Mouse (Mus musculus): ENCODE data around the gene St3gal3. TPM values are rescaled to one million over a fixed set of nuclear protein-coding genes. Genes with fewer than 3 reads are reported as not detected.

The St3gal3 gene
- total and polyA plus RNA-seq, 3 experiments, result 16.4 to 23.3 TPM; not detected in 1

DNA sequence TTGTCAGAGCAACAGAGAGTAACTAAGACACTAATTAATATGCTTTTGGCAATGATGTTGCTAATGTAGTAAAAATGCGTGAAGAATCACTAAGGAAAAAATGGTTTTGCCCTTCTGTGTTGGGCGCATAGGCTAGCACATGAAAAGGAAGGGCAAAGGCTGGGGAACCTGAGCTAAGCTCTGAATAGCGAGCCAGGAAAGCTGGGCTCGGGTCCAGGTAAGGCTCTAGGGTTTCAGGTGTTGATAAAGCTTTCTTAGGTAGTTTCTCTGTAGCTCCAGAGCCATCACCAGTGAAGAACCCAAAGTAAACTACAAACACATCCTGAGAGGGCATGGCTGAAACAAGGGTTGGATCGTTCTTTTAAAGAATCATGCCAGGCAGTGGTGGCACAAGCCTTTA lies 6.8 kb upstream of the St3gal3 start:
- no peak overlapping the region for H3K27ac ChIP-seq (ENCODE audit: control insufficient read depth, low read depth, low read length)
- no peaks in the 10 kb centered on the region for H3K79me2 ChIP-seq (ENCODE audit: control insufficient read depth, insufficient read depth, low read length, poor library complexity)
- no peaks in the 10 kb centered on the region for H3K9me3 ChIP-seq (replicated peaks; ENCODE audit: insufficient read depth, low read length)
- no peak overlapping the region for H3K9ac ChIP-seq (ENCODE audit: control insufficient read depth, low read depth, low read length, poor library complexity, severe bottlenecking)
- H3K4me3 ChIP-seq (ENCODE audit: control insufficient read depth in 1 of 2, insufficient read depth in 1 of 2, low read depth in 2 of 2, low read length in 2 of 2), result no peak overlapping the region
- no peak for DNase-seq (ENCODE audit: low read depth, low spot score)
- peaks cover 9 to 33% of the 10 kb centered on the region in 2 experiments for H3K4me1 ChIP-seq (ENCODE audit: control insufficient read depth in 1 of 2, insufficient read depth in 2 of 2, low read length in 2 of 2)
- H3K36me3 ChIP-seq (ENCODE audit: control insufficient read depth in 1 of 2, insufficient read depth in 2 of 2, low read length in 2 of 2), result peaks cover 17 to 24% of the 10 kb centered on the region in 2 experiments
- TF ChIP-seq CTCF (IDR thresholded peaks at IDR 0.05 in 2 of 3, conservative IDR thresholded peaks at IDR 0.05 in 1 of 3; ENCODE audit: control insufficient read depth in 1 of 3, insufficient read depth in 1 of 3, low read depth in 2 of 3, low read length in 3 of 3, poor library complexity in 1 of 3, severe bottlenecking in 1 of 3), result no peak
- H3K27me3 ChIP-seq (ENCODE audit: control insufficient read depth in 1 of 2, insufficient read depth in 2 of 2, low read length in 2 of 2), result no peaks in the 10 kb centered on the region

DNA sequence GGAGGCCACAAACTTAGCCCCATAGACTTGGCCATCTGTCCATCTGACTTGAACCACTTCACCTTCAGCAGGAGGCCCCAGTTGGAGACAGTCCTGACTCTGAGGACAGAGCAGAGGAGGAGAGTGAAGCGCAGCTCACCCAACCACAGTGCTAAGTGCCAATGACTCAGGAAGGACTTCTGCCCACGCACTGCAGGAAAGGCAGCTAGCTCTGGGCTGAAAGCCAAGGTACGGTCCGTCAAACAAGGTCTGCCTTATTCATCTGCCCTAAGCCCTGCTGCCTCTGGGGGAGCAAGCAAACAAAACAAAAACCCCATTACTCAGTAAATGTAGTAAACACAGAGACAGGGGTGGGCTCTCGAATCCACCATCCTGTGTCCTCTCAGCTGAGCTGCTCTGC lies 4.2 kb upstream of the St3gal3 start:
- TF ChIP-seq MAX (IDR thresholded peaks at IDR 0.05; ENCODE audit: low read length) (peak; percentile 17; the same call in 1 of the 2 replicates), TBP (IDR thresholded peaks at IDR 0.05; ENCODE audit: low read depth, low read length) (0 out of 2 replicates have a peak, but pooled peaks have one; percentile 48), ETS1 (IDR thresholded peaks at IDR 0.05; ENCODE audit: low read depth, low read length) (no peak), MXI1 (IDR thresholded peaks at IDR 0.05; ENCODE audit: low read depth, low read length) (no peak), EP300 (IDR thresholded peaks at IDR 0.05; ENCODE audit: low read depth in 1 of 2, low read length in 2 of 2) (0 out of 4 replicates have a peak, but pooled peaks of 1 of the 2 experiments have one; percentile 19)

DNA sequence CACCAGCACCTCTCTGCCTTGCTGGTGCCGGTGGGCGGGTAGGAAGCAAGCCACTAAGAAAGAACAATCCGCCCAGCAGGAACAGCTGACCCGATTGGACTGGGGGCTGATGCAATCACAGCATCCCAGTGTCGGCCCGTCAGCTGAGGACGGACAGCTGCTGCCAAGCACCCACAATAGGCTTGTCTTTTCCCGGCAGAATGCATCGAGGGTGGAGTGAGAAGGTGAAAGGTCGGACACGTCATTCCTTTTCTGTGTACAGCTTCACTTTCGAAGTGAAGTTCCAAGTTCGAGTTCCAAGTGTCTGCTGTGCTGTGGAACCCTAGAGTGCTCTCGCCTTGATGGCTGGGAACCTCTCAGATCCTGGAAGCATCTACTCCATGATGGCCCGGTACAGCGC lies 3.1 kb upstream of the St3gal3 start:
- H3K4me3 ChIP-seq (ENCODE audit: control insufficient read depth in 1 of 2, insufficient read depth in 1 of 2, low read depth in 2 of 2, low read length in 2 of 2), result no peak overlapping the region
- H3K9ac ChIP-seq (ENCODE audit: control insufficient read depth, low read depth, low read length, poor library complexity, severe bottlenecking), result no peak overlapping the region
- H3K9me3 ChIP-seq (replicated peaks; ENCODE audit: insufficient read depth, low read length), result no peaks in the 10 kb centered on the region
- TF ChIP-seq MAX (IDR thresholded peaks at IDR 0.05; ENCODE audit: low read length) (no peak), SIN3A (IDR thresholded peaks at IDR 0.05; ENCODE audit: low read length) (no peak), HCFC1 (IDR thresholded peaks at IDR 0.05; ENCODE audit: low read depth, low read length) (no peak), ZC3H11A (IDR thresholded peaks at IDR 0.05; ENCODE audit: low read depth, low read length) (no peak), MAZ (IDR thresholded peaks at IDR 0.05; ENCODE audit: low read depth, low read length) (no peak), UBTF (IDR thresholded peaks at IDR 0.05; ENCODE audit: borderline replicate concordance, insufficient read depth, low read depth, low read length) (no peak), TAL1 (IDR thresholded peaks at IDR 0.05; ENCODE audit: low read length) (no peak), ZNF384 (IDR thresholded peaks at IDR 0.05; ENCODE audit: low read depth, low read length) (no peak)
- no peak overlapping the region for H3K27ac ChIP-seq (ENCODE audit: control insufficient read depth, low read depth, low read length)
- H3K4me1 ChIP-seq (ENCODE audit: control insufficient read depth in 1 of 2, insufficient read depth in 2 of 2, low read length in 2 of 2), result peaks cover 5 to 29% of the 10 kb centered on the region in 2 experiments; a peak in 3 of 4 replicates
- peaks cover 8 to 29% of the 10 kb centered on the region in 2 experiments for H3K36me3 ChIP-seq (ENCODE audit: control insufficient read depth in 1 of 2, insufficient read depth in 2 of 2, low read length in 2 of 2)
- no peaks in the 10 kb centered on the region for H3K27me3 ChIP-seq (ENCODE audit: control insufficient read depth in 1 of 2, insufficient read depth in 2 of 2, low read length in 2 of 2)
- DNase-seq (ENCODE audit: low read depth, low spot score), result no peak
- peaks cover 15% of the 10 kb centered on the region for H3K79me2 ChIP-seq (ENCODE audit: control insufficient read depth, insufficient read depth, low read length, poor library complexity)

More for the DNA sequence above, 4.2 kb upstream of the St3gal3 start:
- Histone ChIP-seq H3K79me2 (ENCODE audit: control insufficient read depth, insufficient read depth, low read length, poor library complexity) (peaks cover 6% of the 10 kb centered on the region), H3K4me3 (ENCODE audit: control insufficient read depth in 1 of 2, insufficient read depth in 1 of 2, low read depth in 2 of 2, low read length in 2 of 2) (no peak overlapping the region), H3K27me3 (ENCODE audit: control insufficient read depth in 1 of 2, insufficient read depth in 2 of 2, low read length in 2 of 2) (no peaks in the 10 kb centered on the region), H3K4me1 (ENCODE audit: control insufficient read depth in 1 of 2, insufficient read depth in 2 of 2, low read length in 2 of 2) (peaks cover 3 to 21% of the 10 kb centered on the region in 2 experiments; a peak in 3 of 4 replicates), H3K36me3 (ENCODE audit: control insufficient read depth in 1 of 2, insufficient read depth in 2 of 2, low read length in 2 of 2) (peaks cover 12 to 20% of the 10 kb centered on the region in 2 experiments), H3K9me3 (replicated peaks; ENCODE audit: insufficient read depth, low read length) (no peaks in the 10 kb centered on the region), H3K9ac (ENCODE audit: control insufficient read depth, low read depth, low read length, poor library complexity, severe bottlenecking) (peak overlapping the region; percentile 35; the same call in 1 of the 2 replicates), H3K27ac (ENCODE audit: control insufficient read depth, low read depth, low read length) (peak overlapping the region; percentile 70)
- peak; percentile 84 for DNase-seq (ENCODE audit: low read depth, low spot score)
